Mouse (Mus musculus) brain, embryonic 14.5 days (tissue): ENCODE data around the gene Asna1.

ENCODE experiments used
- CTCF ChIP-seq: fragments of 200-500 bp; IDR thresholded peaks from 2 replicates; pipeline ENCODE4 v1.5.1; 2012; ENCODE audit warnings: inconsistent platforms, mild to moderate bottlenecking, moderate library complexity, borderline replicate concordance; ENCODE audit not compliant: insufficient read depth, insufficient read length; ENCODE audit errors: extremely low read depth
- POLR2A ChIP-seq: fragments of 200-500 bp; IDR thresholded peaks from 2 replicates; pipeline ENCODE4 v1.6.1; 2012; ENCODE audit warnings: mild to moderate bottlenecking, inconsistent platforms, borderline replicate concordance; ENCODE audit not compliant: poor library complexity, insufficient read depth, insufficient read length, severe bottlenecking; ENCODE audit errors: extremely low read depth

DNA sequence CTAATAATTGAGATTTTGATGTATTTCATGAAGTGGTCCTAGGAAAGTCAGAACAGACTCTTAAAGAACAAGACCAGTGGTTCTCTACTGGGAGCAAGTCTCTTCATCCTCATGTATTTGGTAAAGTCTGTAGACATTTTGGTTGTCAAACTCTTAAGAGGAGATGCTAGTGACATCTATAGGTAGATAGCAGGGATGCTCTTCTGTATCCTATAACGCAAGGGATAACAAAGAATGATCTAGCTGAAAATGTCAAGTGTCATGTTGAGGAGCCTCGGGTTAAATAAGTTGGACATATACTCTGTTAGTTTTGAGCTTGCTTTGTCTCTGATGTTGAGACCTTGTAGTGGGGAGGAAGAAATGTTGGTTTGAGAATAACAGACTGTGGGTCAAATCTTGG, 2.8 kb upstream of the Asna1 start:
- TF ChIP-seq CTCF (no peak), POLR2A (no peak)
